In the genomic region with DNA sequence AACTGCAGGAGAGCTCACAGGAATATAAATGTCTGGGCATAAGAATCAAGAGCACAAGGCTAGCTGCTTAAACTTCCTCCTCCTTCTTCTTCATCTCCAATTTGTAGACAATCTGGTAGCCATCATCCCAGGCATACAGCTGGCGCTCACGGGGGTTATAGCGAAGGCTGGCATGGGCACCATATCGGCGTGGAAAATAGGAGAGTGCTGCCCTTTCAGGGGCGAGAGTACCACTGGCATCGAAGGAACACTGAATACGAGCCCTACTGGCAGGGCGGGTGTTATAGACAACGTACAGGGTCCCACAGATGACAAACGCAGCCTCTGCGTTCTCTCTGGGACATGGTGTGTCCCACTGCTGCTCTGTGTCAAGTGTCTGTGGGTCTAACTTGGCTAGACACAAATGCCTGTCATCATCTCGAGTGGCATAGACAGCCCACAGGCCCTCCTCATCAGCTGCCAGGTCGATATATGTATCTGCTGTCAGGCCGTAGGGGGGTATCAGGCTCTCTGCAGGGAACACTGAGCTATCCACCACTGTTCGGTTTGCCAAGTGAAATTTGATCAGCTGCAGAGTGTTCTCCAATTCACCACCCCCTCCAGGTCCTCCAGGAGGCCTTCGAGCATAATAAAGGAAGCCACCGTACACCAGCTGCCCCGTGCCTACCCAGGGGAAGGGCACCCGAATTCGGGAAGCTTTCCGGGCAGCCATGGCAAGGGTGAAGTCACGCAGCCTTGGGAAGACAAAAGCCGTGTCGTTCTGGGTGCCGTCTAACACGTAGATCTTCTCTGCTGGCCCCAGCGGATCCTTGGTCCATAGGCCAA, we compare ENCODE assay signal across 13 mouse cellular contexts. TPM values are rescaled to one million over a fixed set of nuclear protein-coding genes. Genes with fewer than 3 reads are reported as not detected.
DNase-seq lines count a peak whose midpoint lies in the region; ATAC-seq and TF ChIP-seq lines count a peak whose summit lies in the region.
"Had no signal": no experiment of that assay in that cellular context is flagged by ENCODE, and none has a peak within 500 bp of the region (broad histone marks: within the 10 kb centered on the region; RNA-seq: fewer than 3 reads in every experiment).

No protein-coding gene starts in this region.

- peaks cover 11% of the 10 kb centered on the region; the same call in 1 of the 2 replicates for H3K36me3 ChIP-seq in hindbrain, embryonic 10.5 days
- no peaks in the 10 kb centered on the region for H3K36me3 ChIP-seq in hindbrain, embryonic 14.5 days (replicated peaks; ENCODE audit: control insufficient read depth, insufficient read depth)
- H3K36me3 ChIP-seq in embryonic facial prominence, embryonic 15.5 days, result 0 out of 2 replicates have a peak, but pooled peaks cover 2% of the 10 kb centered on the region
- H3K36me3 ChIP-seq in lung, postnatal 0 days (ENCODE audit: insufficient read depth, low read length), result 0 out of 2 replicates have a peak, but pooled peaks cover 7% of the 10 kb centered on the region
- H3K36me3 ChIP-seq in midbrain, postnatal 0 days (ENCODE audit: insufficient read depth, low read length), result no peaks in the 10 kb centered on the region; the same call in 1 of the 2 replicates

- H3K4me1 ChIP-seq in hindbrain, embryonic 10.5 days (replicated peaks), result peaks cover 80% of the 10 kb centered on the region
- H3K4me1 ChIP-seq in hindbrain, embryonic 14.5 days (replicated peaks; ENCODE audit: control insufficient read depth, insufficient read depth, low read length), result peaks cover 46% of the 10 kb centered on the region
- H3K4me1 ChIP-seq in embryonic facial prominence, embryonic 15.5 days, result peaks cover 69% of the 10 kb centered on the region
- peaks cover 13% of the 10 kb centered on the region; the same call in 1 of the 2 replicates for H3K4me1 ChIP-seq in lung, postnatal 0 days (ENCODE audit: insufficient read depth, low read depth, low read length)
- H3K4me1 ChIP-seq in midbrain, postnatal 0 days (ENCODE audit: insufficient read depth, low read length), result peaks cover 16% of the 10 kb centered on the region; the same call in 1 of the 2 replicates

- no peak for ATAC-seq in hindbrain, embryonic 14.5 days (ENCODE audit: low FRiP score)
- no peak for ATAC-seq in embryonic facial prominence, embryonic 15.5 days (ENCODE audit: insufficient number of reproducible peaks, low FRiP score, low TSS enrichment, low read depth)
- 0 out of 2 replicates have a peak, but pooled peaks have one; percentile 1 for ATAC-seq in lung, postnatal 0 days
- no peak for ATAC-seq in midbrain, postnatal 0 days (ENCODE audit: low FRiP score)

- DNase-seq in hindbrain, embryonic 10.5 days (ENCODE audit: low spot score), result peak; percentile 20
- DNase-seq in hindbrain, embryonic 14.5 days (ENCODE audit: low spot score), result no peak
- peak; percentile 22 for DNase-seq in MN1 (ENCODE audit: low spot score)
- no peak for DNase-seq in lung, postnatal 0 days (ENCODE audit: low spot score)
- no peak for DNase-seq in cerebellum, adult 8-10 months
- DNase-seq in gastrocnemius, postnatal 25 days, result no peak
- DNase-seq in midbrain, postnatal 0 days (ENCODE audit: low spot score), result no peak
- DNase-seq: adrenal gland, postnatal 25 days; liver, embryonic 13.5 days; thymus, adult 18-20 months had no signal

- no peak for TF ChIP-seq CTCF in lung, postnatal 0 days (IDR thresholded peaks at IDR 0.05)
- no peak for TF ChIP-seq CTCF in midbrain, postnatal 0 days (IDR thresholded peaks at IDR 0.05)

- no peaks in the 10 kb centered on the region for H3K27me3 ChIP-seq in hindbrain, embryonic 10.5 days (ENCODE audit: insufficient read depth, poor library complexity, severe bottlenecking)
- H3K27me3 ChIP-seq in hindbrain, embryonic 14.5 days (ENCODE audit: control insufficient read depth, insufficient read depth, low read length), result no peaks in the 10 kb centered on the region
- no peaks in the 10 kb centered on the region for H3K27me3 ChIP-seq in embryonic facial prominence, embryonic 15.5 days
- H3K27me3 ChIP-seq in lung, postnatal 0 days (replicated peaks; ENCODE audit: insufficient read depth, low read length), result no peaks in the 10 kb centered on the region
- no peaks in the 10 kb centered on the region for H3K27me3 ChIP-seq in midbrain, postnatal 0 days (ENCODE audit: insufficient read depth, low read length)
- H3K27me3 ChIP-seq: liver, embryonic 13.5 days had no signal

- H3K9ac ChIP-seq in hindbrain, embryonic 14.5 days, result no peak overlapping the region
- peak overlapping the region; percentile 18; the same call in 1 of the 2 replicates for H3K9ac ChIP-seq in embryonic facial prominence, embryonic 15.5 days
- H3K9ac ChIP-seq in lung, postnatal 0 days (replicated peaks; ENCODE audit: low read depth), result no peak overlapping the region
- no peak overlapping the region for H3K9ac ChIP-seq in midbrain, postnatal 0 days (replicated peaks; ENCODE audit: low read length, poor library complexity, severe bottlenecking)
- H3K9ac ChIP-seq: liver, embryonic 13.5 days had no signal

- TF ChIP-seq EP300 in lung, postnatal 0 days (IDR thresholded peaks at IDR 0.05), result no peak

- WGBS in hindbrain, embryonic 10.5 days, result 64% methylated on average over 28 of the region's 28 CpGs
- 60% methylated on average over 28 of the region's 28 CpGs for WGBS in hindbrain, embryonic 14.5 days
- WGBS in embryonic facial prominence, embryonic 15.5 days, result 53% methylated on average over 28 of the region's 28 CpGs
- WGBS in lung, postnatal 0 days, result 59% methylated on average over 28 of the region's 28 CpGs
- 82% methylated on average over 28 of the region's 28 CpGs for WGBS in midbrain, postnatal 0 days

- peak overlapping the region; percentile 43; the same call in 1 of the 2 replicates for H3K4me3 ChIP-seq in hindbrain, embryonic 10.5 days
- H3K4me3 ChIP-seq in hindbrain, embryonic 14.5 days (replicated peaks; ENCODE audit: low read length), result no peak overlapping the region
- peak overlapping the region; percentile 48 for H3K4me3 ChIP-seq in embryonic facial prominence, embryonic 15.5 days (replicated peaks)
- H3K4me3 ChIP-seq in lung, postnatal 0 days (ENCODE audit: low read depth, low read length), result peak overlapping the region; percentile 34
- no peak overlapping the region for H3K4me3 ChIP-seq in midbrain, postnatal 0 days (ENCODE audit: low read depth, low read length)
- H3K4me3 ChIP-seq: liver, embryonic 13.5 days had no signal

- H3K27ac ChIP-seq in hindbrain, embryonic 10.5 days, result peak overlapping the region; percentile 88
- no peak overlapping the region for H3K27ac ChIP-seq in hindbrain, embryonic 14.5 days
- peak overlapping the region; percentile 96 for H3K27ac ChIP-seq in embryonic facial prominence, embryonic 15.5 days (replicated peaks)
- H3K27ac ChIP-seq in lung, postnatal 0 days (ENCODE audit: low read length), result peak overlapping the region; percentile 71
- H3K27ac ChIP-seq in midbrain, postnatal 0 days (ENCODE audit: low read depth, low read length), result no peak overlapping the region
- H3K27ac ChIP-seq: liver, embryonic 13.5 days had no signal

- no peak overlapping the region for H3K4me2 ChIP-seq in hindbrain, embryonic 14.5 days (replicated peaks)
- peak overlapping the region; percentile 55 for H3K4me2 ChIP-seq in embryonic facial prominence, embryonic 15.5 days (replicated peaks)
- H3K4me2 ChIP-seq in lung, postnatal 0 days (replicated peaks; ENCODE audit: low read depth, low read length), result peak overlapping the region; percentile 58
- no peak overlapping the region for H3K4me2 ChIP-seq in midbrain, postnatal 0 days (ENCODE audit: low read depth, low read length, poor library complexity, severe bottlenecking)

- no peaks in the 10 kb centered on the region for H3K9me3 ChIP-seq in hindbrain, embryonic 10.5 days
- no peaks in the 10 kb centered on the region for H3K9me3 ChIP-seq in hindbrain, embryonic 14.5 days (ENCODE audit: control insufficient read depth, low read length)
- no peaks in the 10 kb centered on the region for H3K9me3 ChIP-seq in embryonic facial prominence, embryonic 15.5 days (replicated peaks)
- no peaks in the 10 kb centered on the region for H3K9me3 ChIP-seq in lung, postnatal 0 days (ENCODE audit: low read length)
- H3K9me3 ChIP-seq in midbrain, postnatal 0 days (ENCODE audit: low read length), result no peaks in the 10 kb centered on the region
- H3K9me3 ChIP-seq: G1E; liver, embryonic 13.5 days had no signal

RNA-seq across cellular contexts. Expression of a gene that starts 1.8 kb away (rescaled TPM):
- 10.6 and 11.5 TPM in 2 replicates for polyA plus RNA-seq in hindbrain, embryonic 10.5 days (2016; fragmentation: Nextera tagmentation; extraction: Ambion mirVana)
- polyA plus RNA-seq in hindbrain, embryonic 14.5 days (2014; fragmentation: Nextera tagmentation; extraction: Ambion mirVana), result 12.0 and 12.4 TPM in 2 replicates
- 70.8 and 79.0 TPM in 2 replicates for polyA plus RNA-seq in embryonic facial prominence, embryonic 15.5 days (2015; fragmentation: Nextera tagmentation; extraction: Ambion mirVana)
- 98.3 and 105 TPM in 2 replicates for polyA plus RNA-seq in lung, postnatal 0 days (2015; fragmentation: Nextera tagmentation; extraction: Ambion mirVana)
- total RNA-seq in gastrocnemius, postnatal 25 days (2021), result 1 to 10 TPM; 5.2 TPM
- total RNA-seq in midbrain, postnatal 0 days (2014; rRNA removed), result 7.5 and 9.0 TPM in 2 replicates
- polyA plus RNA-seq in midbrain, postnatal 0 days (2015; fragmentation: Nextera tagmentation; extraction: Ambion mirVana), result 7.0 and 8.9 TPM in 2 replicates
- polyA plus RNA-seq: G1E had no signal

RNA-seq across cellular contexts. Expression of a gene that starts 3.2 kb away (rescaled TPM):
- polyA plus RNA-seq in hindbrain, embryonic 10.5 days (2016; fragmentation: Nextera tagmentation; extraction: Ambion mirVana), result not detected in 2 replicates
- polyA plus RNA-seq in hindbrain, embryonic 14.5 days (2014; fragmentation: Nextera tagmentation; extraction: Ambion mirVana), result not detected in 2 replicates
- not detected in 2 replicates for polyA plus RNA-seq in embryonic facial prominence, embryonic 15.5 days (2015; fragmentation: Nextera tagmentation; extraction: Ambion mirVana)
- not detected in 2 replicates for polyA plus RNA-seq in lung, postnatal 0 days (2015; fragmentation: Nextera tagmentation; extraction: Ambion mirVana)
- not detected for total RNA-seq in gastrocnemius, postnatal 25 days (2021)
- total RNA-seq in midbrain, postnatal 0 days (2014; rRNA removed), result not detected in 2 replicates
- polyA plus RNA-seq in midbrain, postnatal 0 days (2015; fragmentation: Nextera tagmentation; extraction: Ambion mirVana), result not detected in 2 replicates
- total RNA-seq: adrenal gland, postnatal 25 days; common myeloid progenitor, adult 5-6 weeks; G1E had no signal
- polyA plus RNA-seq: G1E; liver, embryonic 13.5 days had no signal

RNA-seq across cellular contexts. Expression of a gene that starts 55.4 kb away (rescaled TPM):
- polyA plus RNA-seq in hindbrain, embryonic 10.5 days (2016; fragmentation: Nextera tagmentation; extraction: Ambion mirVana), result 10.4 and 10.7 TPM in 2 replicates
- polyA plus RNA-seq in hindbrain, embryonic 14.5 days (2014; fragmentation: Nextera tagmentation; extraction: Ambion mirVana), result 16.3 and 17.6 TPM in 2 replicates
- polyA plus RNA-seq in embryonic facial prominence, embryonic 15.5 days (2015; fragmentation: Nextera tagmentation; extraction: Ambion mirVana), result 12.4 TPM in 2 replicates
- polyA plus RNA-seq in lung, postnatal 0 days (2015; fragmentation: Nextera tagmentation; extraction: Ambion mirVana), result 13.8 and 14.1 TPM in 2 replicates
- total RNA-seq in gastrocnemius, postnatal 25 days (2021), result 10 to 100 TPM; 53.5 to 56.8 TPM
- 59.8 and 77.2 TPM in 2 replicates for total RNA-seq in midbrain, postnatal 0 days (2014; rRNA removed)
- 7.2 and 7.7 TPM in 2 replicates for polyA plus RNA-seq in midbrain, postnatal 0 days (2015; fragmentation: Nextera tagmentation; extraction: Ambion mirVana)

Comparison
In these comparisons a context has a peak if more than half of its experiments do, and no peak if none do; other contexts are left out.
1. DNase-seq: peak in hindbrain, embryonic 10.5 days (single experiment) and MN1 (single experiment); none in hindbrain, embryonic 14.5 days (single experiment), lung, postnatal 0 days (single experiment), cerebellum, adult 8-10 months (single experiment), gastrocnemius, postnatal 25 days (single experiment) and midbrain, postnatal 0 days (single experiment).
2. H3K27ac ChIP-seq: peak in hindbrain, embryonic 10.5 days (single experiment), embryonic facial prominence, embryonic 15.5 days (single experiment) and lung, postnatal 0 days (single experiment); none in hindbrain, embryonic 14.5 days (single experiment) and midbrain, postnatal 0 days (single experiment).
3. H3K4me3 ChIP-seq: peak in hindbrain, embryonic 10.5 days (single experiment), embryonic facial prominence, embryonic 15.5 days (single experiment) and lung, postnatal 0 days (single experiment); none in hindbrain, embryonic 14.5 days (single experiment) and midbrain, postnatal 0 days (single experiment).
4. H3K4me2 ChIP-seq: peak in embryonic facial prominence, embryonic 15.5 days (single experiment) and lung, postnatal 0 days (single experiment); none in hindbrain, embryonic 14.5 days (single experiment) and midbrain, postnatal 0 days (single experiment).